Mouse (Mus musculus): Measurements from ENCODE around the gene Pla2g5. TPM values are rescaled to one million over a fixed set of nuclear protein-coding genes. Genes with fewer than 3 reads are reported as not detected.
A peak's percentile ranks its signal among the peaks of the same experiment; 100 is the strongest.
"Not testable (repeated sequence)": the region's sequence is repeated elsewhere in the genome, so short reads cannot be mapped to it uniquely, and the experiment has no call there.

Gene Pla2g5
- total RNA-seq, 2 experiments from 2014 or later, result 0.86 to 1.4 TPM

GRCm38 (mm10) chr4:138841386-138841785 lies 21.9 kb downstream of the Pla2g5 start:
- DNase-seq (ENCODE audit: low spot score in 2 of 2), result peak; percentile 87 to 90
- peak overlapping the region; percentile 65 for H3K27ac ChIP-seq
- H3K4me3 ChIP-seq, result no peak overlapping the region
- no peak for TF ChIP-seq CTCF (conservative IDR thresholded peaks at IDR 0.05)

DNA sequence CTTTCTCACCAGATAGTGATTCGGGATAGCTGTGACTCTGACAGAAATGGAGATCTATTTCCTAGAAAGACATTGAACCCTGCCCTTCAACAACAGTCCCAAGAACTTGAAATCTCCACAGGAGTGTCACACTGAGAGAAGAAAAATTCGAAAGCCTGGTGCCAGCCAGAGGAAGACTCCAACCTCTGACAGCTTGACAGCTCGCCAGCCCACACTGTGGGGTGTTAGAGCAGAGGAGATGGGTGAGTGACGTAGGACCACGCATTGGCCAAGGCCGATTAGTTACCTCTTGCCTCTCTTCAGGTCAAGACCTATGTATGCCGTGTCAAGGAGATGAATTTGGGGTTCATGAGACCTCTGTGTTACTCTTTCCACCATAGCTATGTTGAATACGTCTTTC lies 22.6 kb downstream of the Pla2g5 start:
- no peak for TF ChIP-seq CTCF (conservative IDR thresholded peaks at IDR 0.05)
- no peak for DNase-seq (ENCODE audit: low spot score in 2 of 2)
- no peak overlapping the region for H3K4me3 ChIP-seq
- H3K27ac ChIP-seq, result peak overlapping the region; percentile 65

- no peak for TF ChIP-seq CTCF (conservative IDR thresholded peaks at IDR 0.05)
- DNase-seq (ENCODE audit: low spot score in 2 of 2), result no peak
- Histone ChIP-seq H3K4me3 (no peak overlapping the region), H3K27ac (no peak overlapping the region)
These were observed 23.5 kb downstream of the Pla2g5 start for GRCm38 (mm10) chr4:138839806-138840205.

- Histone ChIP-seq H3K27ac (no peak overlapping the region), H3K4me3 (no peak overlapping the region)
- no peak for DNase-seq (ENCODE audit: low spot score in 2 of 2)
- no peak for TF ChIP-seq CTCF (conservative IDR thresholded peaks at IDR 0.05)
These were observed 36.1 kb downstream of the Pla2g5 start for GRCm38 (mm10) chr4:138827147-138827546.

DNA sequence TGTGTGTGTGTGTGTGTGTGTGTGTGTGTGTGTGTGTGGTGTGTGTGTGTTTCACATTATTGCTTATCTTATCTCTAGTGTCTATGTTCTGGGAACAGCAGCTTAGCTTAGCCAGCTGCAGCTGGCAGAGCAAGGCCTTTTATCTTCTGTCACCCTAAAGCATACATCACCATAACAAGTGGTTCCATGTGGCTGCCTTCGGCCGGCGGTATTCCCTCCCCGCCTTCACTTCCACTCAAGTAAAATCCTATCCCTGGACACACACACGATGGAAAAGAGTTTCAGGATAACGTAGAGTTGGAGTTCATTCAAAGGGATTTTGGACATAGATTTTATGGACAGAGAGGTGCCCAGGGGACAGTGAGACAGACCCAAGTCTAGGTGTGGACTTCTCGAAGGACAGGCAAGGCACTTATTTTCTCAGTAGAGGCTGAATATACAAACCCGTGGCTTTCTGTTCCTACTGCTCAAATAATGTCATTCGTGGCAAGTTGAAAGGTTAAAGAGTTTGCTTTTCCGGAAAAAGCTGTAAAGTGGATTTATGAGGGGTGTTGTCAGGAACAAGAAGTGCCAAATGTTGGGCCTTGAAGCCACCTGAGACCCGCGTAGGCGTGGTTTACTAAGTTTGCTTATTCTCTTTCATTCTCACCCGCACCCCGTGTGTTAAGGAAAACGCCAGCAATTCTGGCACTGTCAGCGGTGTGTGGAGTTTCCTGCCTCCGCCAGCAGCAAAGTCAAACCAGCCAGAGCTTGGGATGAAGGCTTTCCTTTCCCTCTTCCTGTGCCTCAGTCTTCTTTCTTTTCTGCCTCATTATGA lies 37.3 kb downstream of the Pla2g5 start:
- no peak for DNase-seq (ENCODE audit: low spot score in 2 of 2)
- TF ChIP-seq CTCF (conservative IDR thresholded peaks at IDR 0.05), result no peak
- H3K27ac ChIP-seq, result no peak overlapping the region
- H3K4me3 ChIP-seq, result no peak overlapping the region

DNA sequence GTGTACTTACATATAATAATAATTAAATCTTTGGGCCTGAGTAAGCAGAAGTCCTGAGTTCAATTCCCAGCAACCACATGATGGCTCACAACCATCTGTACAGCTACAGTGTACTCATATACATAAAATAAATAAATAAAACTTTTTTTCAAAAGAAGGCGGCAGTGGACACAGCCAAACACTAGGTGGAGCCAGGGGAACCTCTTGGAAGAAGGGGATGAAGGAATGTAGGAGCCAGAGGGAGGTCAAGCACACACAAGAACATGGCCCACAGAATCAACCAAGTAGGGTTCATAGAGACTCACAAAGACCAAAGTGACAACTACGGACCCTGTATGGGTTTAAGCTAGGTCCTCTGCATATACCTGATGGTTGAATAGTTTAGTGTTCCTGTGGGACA lies 38.6 kb downstream of the Pla2g5 start:
- Histone ChIP-seq H3K4me3 (no peak overlapping the region), H3K27ac (no peak overlapping the region)
- DNase-seq (ENCODE audit: low spot score in 2 of 2), result no peak
- TF ChIP-seq CTCF (conservative IDR thresholded peaks at IDR 0.05), result peak; percentile 68

DNA sequence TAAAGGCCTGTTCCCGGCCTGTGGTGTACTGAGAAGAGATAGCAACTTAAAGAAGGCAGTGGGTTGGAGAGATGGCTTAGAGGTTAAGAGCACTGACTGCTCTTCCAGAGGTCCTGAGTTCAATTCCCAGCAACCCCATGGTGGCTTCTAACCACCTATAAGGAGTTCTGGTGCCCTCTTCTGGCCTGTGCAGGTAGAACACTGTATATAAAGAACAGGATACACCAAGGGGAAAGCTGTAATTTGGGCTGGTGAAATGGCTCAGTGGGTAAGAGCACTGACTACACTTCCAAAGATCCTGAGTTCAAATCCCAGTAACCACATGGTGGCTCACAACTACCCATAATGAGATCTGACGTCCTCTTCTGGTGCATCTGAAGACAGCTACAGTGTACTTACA lies 39.1 kb downstream of the Pla2g5 start:
- H3K4me3 ChIP-seq; DNase-seq (ENCODE audit: low spot score in 2 of 2); H3K27ac ChIP-seq: not testable (repeated sequence)

- Histone ChIP-seq H3K4me3 (no peak overlapping the region), H3K27ac (no peak overlapping the region)
- DNase-seq (ENCODE audit: low spot score in 2 of 2), result no peak
- no peak for TF ChIP-seq CTCF (conservative IDR thresholded peaks at IDR 0.05)
These were observed 42.2 kb downstream of the Pla2g5 start for GRCm38 (mm10) chr4:138821036-138821435.

DNA sequence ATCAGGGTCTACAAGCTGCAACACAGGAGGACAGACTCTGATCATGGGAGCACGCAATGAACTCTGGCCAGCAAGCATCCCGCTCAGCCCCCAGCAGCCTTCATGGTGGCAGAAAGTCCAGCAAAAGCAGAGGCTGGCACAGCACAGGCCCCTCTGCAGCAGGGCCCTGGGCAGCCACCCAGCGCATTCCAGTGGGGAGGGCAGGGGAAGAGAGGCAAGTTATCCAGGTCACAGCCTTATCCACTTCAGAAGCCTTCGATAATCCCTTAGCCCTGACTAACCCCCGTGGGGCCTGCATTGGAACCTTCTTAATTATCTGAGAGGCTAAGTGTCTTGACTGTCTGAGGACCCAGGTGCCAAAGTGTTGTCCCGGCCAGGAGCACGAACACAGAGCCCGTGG lies 44.2 kb downstream of the Pla2g5 start:
- no peak overlapping the region for H3K4me3 ChIP-seq
- no peak for DNase-seq (ENCODE audit: low spot score in 2 of 2)
- TF ChIP-seq CTCF (conservative IDR thresholded peaks at IDR 0.05), result no peak
- H3K27ac ChIP-seq, result no peak overlapping the region

- TF ChIP-seq CTCF (conservative IDR thresholded peaks at IDR 0.05), result no peak
- DNase-seq (ENCODE audit: low spot score in 2 of 2), result no peak
- Histone ChIP-seq H3K4me3 (no peak overlapping the region), H3K27ac (no peak overlapping the region)
These were observed 45.5 kb downstream of the Pla2g5 start for GRCm38 (mm10) chr4:138817736-138818135.

GRCm38 (mm10) chr4:138816166-138816565 lies 47.1 kb downstream of the Pla2g5 start:
- TF ChIP-seq CTCF (conservative IDR thresholded peaks at IDR 0.05), result no peak
- H3K4me3 ChIP-seq, result no peak overlapping the region
- DNase-seq (ENCODE audit: low spot score in 2 of 2), result no peak

DNA sequence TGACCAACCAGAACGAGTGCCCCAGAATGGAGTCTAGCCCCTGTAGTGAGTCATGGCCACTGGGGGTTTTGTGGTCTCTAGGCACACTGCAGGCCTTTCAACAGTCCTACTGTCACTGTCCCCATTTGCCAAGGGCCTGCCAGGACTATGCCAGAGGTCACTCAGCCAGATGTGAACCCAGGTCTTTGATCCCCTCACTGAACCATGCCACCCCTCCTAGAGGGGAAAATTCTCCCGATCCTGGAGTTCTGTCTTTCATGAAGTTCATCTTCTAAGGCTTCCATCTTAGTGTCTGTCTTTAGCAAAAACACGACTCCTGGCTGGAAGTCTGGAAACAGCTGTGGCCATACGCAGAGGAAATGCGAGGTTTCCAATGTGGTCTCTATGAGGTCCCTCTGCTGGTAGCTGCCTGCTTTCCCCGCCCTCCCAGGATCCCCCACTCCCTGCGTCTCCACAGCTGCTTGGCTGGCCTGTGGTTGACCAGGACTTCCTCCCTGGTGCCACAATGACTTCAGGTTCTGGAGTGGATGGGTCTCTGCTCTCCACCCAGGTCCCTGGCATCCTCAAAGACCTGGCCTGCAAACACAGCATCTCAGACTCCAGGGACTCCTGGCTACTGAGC lies 56.3 kb downstream of the Pla2g5 start:
- no peak for TF ChIP-seq CTCF (conservative IDR thresholded peaks at IDR 0.05)
- Histone ChIP-seq H3K4me3 (no peak overlapping the region), H3K27ac (no peak overlapping the region)
- DNase-seq (ENCODE audit: low spot score in 2 of 2), result no peak

More at GRCm38 (mm10) chr4:138816166-138816565, 47.1 kb downstream of the Pla2g5 start:
- no peak overlapping the region for H3K27ac ChIP-seq

- DNase-seq (ENCODE audit: low spot score in 2 of 2), result no peak
- no peak overlapping the region for H3K4me3 ChIP-seq
- TF ChIP-seq CTCF (conservative IDR thresholded peaks at IDR 0.05), result no peak
- no peak overlapping the region for H3K27ac ChIP-seq
These were observed 57.1 kb downstream of the Pla2g5 start for GRCm38 (mm10) chr4:138806160-138806559.

GRCm38 (mm10) chr4:138805248-138805647 lies 58.0 kb downstream of the Pla2g5 start:
- no peak for DNase-seq (ENCODE audit: low spot score in 2 of 2)
- no peak overlapping the region for H3K4me3 ChIP-seq
- H3K27ac ChIP-seq, result no peak overlapping the region
- TF ChIP-seq CTCF (conservative IDR thresholded peaks at IDR 0.05), result no peak

All from layer of hippocampus, adult 2 months (tissue).